Mouse (Mus musculus) heart, embryonic 10.5 days (tissue): Measurements from ENCODE around the gene Catsperg1. TPM values are rescaled to one million over a fixed set of nuclear protein-coding genes. Genes with fewer than 3 reads are reported as not detected.
"Not testable (repeated sequence)": the region's sequence is repeated elsewhere in the genome, so short reads cannot be mapped to it uniquely, and the experiment has no call there.

Source experiments
- DNase-seq: peaks from one replicate; pipeline ENCODE4 v3.0.0-alpha.2; 2017; ENCODE audit warnings: low spot score
- H3K27ac ChIP-seq: fragments of 300-500 bp; sonication (generic); 2 replicates; pipeline ENCODE4 v1.5.1; 2016; ENCODE audit warnings: mild to moderate bottlenecking
- H3K27me3 ChIP-seq: fragments of 300-500 bp; sonication (generic); 2 replicates; pipeline ENCODE4 v1.6.1; 2016; ENCODE audit warnings: mild to moderate bottlenecking; ENCODE audit not compliant: poor library complexity, insufficient read depth, severe bottlenecking
- H3K36me3 ChIP-seq: fragments of 300-500 bp; sonication (generic); 2 replicates; pipeline ENCODE4 v1.6.1; 2016; ENCODE audit warnings: mild to moderate bottlenecking, moderate library complexity
- H3K4me1 ChIP-seq: fragments of 300-500 bp; sonication (generic); 2 replicates; pipeline ENCODE4 v1.6.1; 2016; ENCODE audit warnings: mild to moderate bottlenecking
- H3K4me3 ChIP-seq: fragments of 300-500 bp; sonication (generic); 2 replicates; pipeline ENCODE4 v1.5.1; 2016; ENCODE audit warnings: mild to moderate bottlenecking, moderate library complexity
- H3K9me3 ChIP-seq: fragments of 300-500 bp; sonication (generic); 2 replicates; pipeline ENCODE4 v1.6.1; 2016; ENCODE audit warnings: mild to moderate bottlenecking, moderate library complexity
- WGBS: fragments of 180-500 bp; shearing (Covaris S2); methylation state at CpG from one replicate; pipeline ENCODE4 v1.1.7; 2016; 5-methylcytosine and 5-hydroxymethylcytosine counted together
- polyA plus RNA-seq: library from polyadenylated mRNA; unstranded; fragments of >200 nt; fragmentation: Nextera tagmentation; extraction: Ambion mirVana; gene quantifications from 2 replicates; pipeline ENCODE4 v1.2.1, GENCODE M21; 2016

Catsperg1 gene
- polyA plus RNA-seq, 1 experiment from 2014 or later = 0.59 TPM

DNA sequence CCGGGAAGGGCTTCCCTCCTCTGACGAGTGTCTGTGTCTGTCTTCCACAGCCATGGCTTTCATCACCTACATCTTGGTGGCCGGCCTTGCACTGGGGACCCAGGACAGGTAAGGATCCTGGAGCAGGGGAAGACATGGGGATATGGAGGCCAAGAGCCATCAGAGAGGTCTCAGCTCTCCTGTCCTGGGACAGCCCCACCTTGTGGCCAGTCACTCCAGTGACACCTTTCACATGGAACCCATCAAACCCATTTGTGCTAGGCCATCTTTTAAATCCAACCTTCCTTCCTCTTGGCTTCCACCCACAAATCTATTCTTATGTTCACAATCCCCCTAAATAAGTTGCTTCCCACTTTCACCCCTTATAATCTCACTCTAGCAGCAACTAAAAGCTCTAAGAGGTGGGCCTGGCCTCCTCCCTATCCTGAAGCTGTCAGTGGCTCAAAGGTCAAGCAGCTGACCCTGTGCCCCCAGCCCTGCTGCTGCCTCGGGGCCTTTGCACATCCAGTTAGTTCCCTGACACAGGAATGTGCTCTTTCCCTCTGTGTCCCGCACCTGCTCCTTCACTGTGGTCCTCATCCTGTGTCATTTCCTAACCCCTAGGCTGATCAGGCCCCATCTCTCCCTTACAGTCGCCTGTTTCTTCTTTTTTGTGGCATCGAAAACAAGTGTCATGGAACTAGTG is 31.0 kb upstream of the Catsperg1 start:
- Histone ChIP-seq H3K27me3 (no peaks in the 10 kb centered on the region), H3K4me3 (no peak overlapping the region), H3K9me3 (no peaks in the 10 kb centered on the region), H3K27ac (no peak overlapping the region), H3K36me3 (peaks cover 40% of the 10 kb centered on the region), H3K4me1 (peaks cover 22% of the 10 kb centered on the region)
- 82% methylated on average over 7 of the region's 7 CpGs for WGBS
- no peak for DNase-seq

- DNase-seq = peak; percentile 100
- peaks cover 7% of the 10 kb centered on the region; the same call in 1 of the 2 replicates for H3K27me3 ChIP-seq
- H3K27ac ChIP-seq = peak within 1 kb of the TSS; percentile 86
- H3K9me3 ChIP-seq = no peaks in the 10 kb centered on the region
- H3K36me3 ChIP-seq = peaks cover 5% of the 10 kb centered on the region; the same call in 1 of the 2 replicates
- H3K4me3 ChIP-seq = peak within 1 kb of the TSS; percentile 65
- peaks cover 11% of the 10 kb centered on the region; the same call in 1 of the 2 replicates for H3K4me1 ChIP-seq
- under 1% methylated on average over 60 of the region's 60 CpGs for WGBS
Measured at GRCm38 (mm10) chr7:29238019-29238967, 24.5 kb upstream of the Catsperg1 start, which contains the start of gene Yif1b. TSS of gene Yif1b (plus strand) at chr7:29238329.

- H3K27ac ChIP-seq = peak overlapping the region; percentile 86
- WGBS = 30% methylated on average over 6 of the region's 6 CpGs
- not testable (repeated sequence) for DNase-seq, H3K36me3 ChIP-seq, H3K9me3 ChIP-seq
- H3K4me1 ChIP-seq = peaks cover 11% of the 10 kb centered on the region; the same call in 1 of the 2 replicates
- peak overlapping the region; percentile 65 for H3K4me3 ChIP-seq
- H3K27me3 ChIP-seq = peaks cover 14% of the 10 kb centered on the region
Measured at GRCm38 (mm10) chr7:29237596-29237995, 23.8 kb upstream of the Catsperg1 start.

DNA sequence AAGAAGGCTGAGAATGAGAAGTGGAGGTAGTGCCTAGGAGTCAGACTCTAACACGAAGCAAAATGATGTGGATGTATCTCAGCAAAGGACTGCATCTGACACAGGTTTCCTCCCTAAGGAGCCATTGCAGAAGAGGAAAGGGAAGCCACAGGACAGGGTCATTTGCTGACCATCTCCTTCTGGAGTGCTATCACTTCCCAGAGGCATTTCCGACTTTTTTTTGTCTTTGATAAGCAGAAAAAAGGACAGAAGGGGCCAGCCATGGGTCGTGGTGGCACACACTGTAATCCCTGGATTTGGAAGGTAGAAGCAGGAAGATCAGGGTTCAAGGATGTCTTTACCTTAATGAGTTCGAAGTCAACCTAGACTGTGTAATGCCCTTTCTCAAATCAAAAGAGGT is 22.8 kb upstream of the Catsperg1 start:
- DNase-seq = no peak
- Histone ChIP-seq H3K4me3 (no peak overlapping the region), H3K4me1 (peaks cover 20% of the 10 kb centered on the region), H3K9me3 (no peaks in the 10 kb centered on the region), H3K27ac (no peak overlapping the region), H3K27me3 (peaks cover 24% of the 10 kb centered on the region), H3K36me3 (peaks cover 5% of the 10 kb centered on the region; the same call in 1 of the 2 replicates)
- WGBS = 67% methylated on average over 4 of the region's 4 CpGs

GRCm38 (mm10) chr7:29234661-29235060 is 20.8 kb upstream of the Catsperg1 start:
- H3K27ac ChIP-seq = 0 out of 2 replicates have a peak overlapping the region, but pooled peaks have one; percentile 33
- WGBS = 74% methylated on average over 5 of the region's 5 CpGs
- H3K9me3 ChIP-seq = no peaks in the 10 kb centered on the region
- peaks cover 19% of the 10 kb centered on the region for H3K4me1 ChIP-seq
- peaks cover 38% of the 10 kb centered on the region for H3K27me3 ChIP-seq
- no peak overlapping the region for H3K4me3 ChIP-seq
- H3K36me3 ChIP-seq = no peaks in the 10 kb centered on the region
- no peak for DNase-seq

- peaks cover 45% of the 10 kb centered on the region for H3K27me3 ChIP-seq
- no peaks in the 10 kb centered on the region for H3K36me3 ChIP-seq
- no peak overlapping the region for H3K27ac ChIP-seq
- no peaks in the 10 kb centered on the region for H3K9me3 ChIP-seq
- no peak for DNase-seq
- 60% methylated on average over 6 of the region's 6 CpGs for WGBS
- peaks cover 16% of the 10 kb centered on the region for H3K4me1 ChIP-seq
- H3K4me3 ChIP-seq = no peak overlapping the region
Measured at GRCm38 (mm10) chr7:29233745-29234144, 19.9 kb upstream of the Catsperg1 start.

- DNase-seq = no peak
- peak within 1 kb of the TSS; percentile 89 for H3K27ac ChIP-seq
Measured at GRCm38 (mm10) chr7:29232247-29233013, 18.6 kb upstream of the Catsperg1 start, which contains the start of gene Kcnk6. TSS of gene Kcnk6 (minus strand) at chr7:29232515.

DNA sequence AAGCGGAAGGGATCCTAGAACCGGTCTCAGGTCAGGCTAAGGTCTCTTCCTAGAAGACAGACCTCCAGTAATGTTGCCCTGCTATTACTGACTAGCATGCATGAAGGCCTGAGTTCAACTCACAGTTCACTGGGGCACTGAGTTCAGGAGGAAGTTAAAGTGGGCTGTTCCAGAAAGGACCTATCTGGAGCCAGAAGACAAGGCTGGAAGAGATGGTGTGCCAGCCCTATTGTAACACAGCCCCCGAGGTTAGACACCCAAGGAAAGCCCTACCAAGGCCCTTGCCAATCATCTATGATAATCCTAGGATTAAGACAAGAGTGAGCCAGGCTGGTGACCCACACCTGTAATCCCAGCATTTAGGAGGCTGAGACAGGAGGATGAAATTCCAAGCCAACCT is 17.7 kb upstream of the Catsperg1 start:
- Histone ChIP-seq H3K9me3 (no peaks in the 10 kb centered on the region), H3K27me3 (peaks cover 45% of the 10 kb centered on the region), H3K36me3 (no peaks in the 10 kb centered on the region), H3K4me1 (peaks cover 15% of the 10 kb centered on the region), H3K27ac (0 out of 2 replicates have a peak overlapping the region, but pooled peaks have one; percentile 89), H3K4me3 (peak overlapping the region; percentile 69)
- DNase-seq = no peak
- 33% methylated on average over 3 of the region's 3 CpGs for WGBS

More at GRCm38 (mm10) chr7:29232247-29233013, 18.6 kb upstream of the Catsperg1 start, which contains the start of gene Kcnk6:
- 2% methylated on average over 61 of the region's 62 CpGs for WGBS
- no peaks in the 10 kb centered on the region for H3K36me3 ChIP-seq
- H3K27me3 ChIP-seq = peaks cover 45% of the 10 kb centered on the region
- peaks cover 15% of the 10 kb centered on the region for H3K4me1 ChIP-seq
- peak within 1 kb of the TSS; percentile 69 for H3K4me3 ChIP-seq
- no peaks in the 10 kb centered on the region for H3K9me3 ChIP-seq

- Histone ChIP-seq H3K27me3 (peaks cover 45% of the 10 kb centered on the region), H3K4me3 (no peak overlapping the region), H3K36me3 (no peaks in the 10 kb centered on the region), H3K9me3 (no peaks in the 10 kb centered on the region), H3K4me1 (peaks cover 17% of the 10 kb centered on the region), H3K27ac (no peak overlapping the region)
- DNase-seq = no peak
- 31% methylated on average over 3 of the region's 3 CpGs for WGBS
Measured at GRCm38 (mm10) chr7:29230560-29230959, 16.7 kb upstream of the Catsperg1 start.

- H3K27ac ChIP-seq = no peak overlapping the region
- WGBS = 73% methylated on average over 4 of the region's 4 CpGs
- no peak overlapping the region for H3K4me3 ChIP-seq
- H3K27me3 ChIP-seq = peaks cover 41% of the 10 kb centered on the region
- DNase-seq = no peak
- H3K4me1 ChIP-seq = peaks cover 26% of the 10 kb centered on the region
- no peaks in the 10 kb centered on the region for H3K9me3 ChIP-seq
- no peaks in the 10 kb centered on the region; the same call in 1 of the 2 replicates for H3K36me3 ChIP-seq
Measured at GRCm38 (mm10) chr7:29228202-29228601, 14.4 kb upstream of the Catsperg1 start.

- peak overlapping the region; percentile 27; the same call in 1 of the 2 replicates for H3K4me3 ChIP-seq
- peaks cover 14% of the 10 kb centered on the region for H3K27me3 ChIP-seq
- DNase-seq = no peak
- peaks cover 17% of the 10 kb centered on the region for H3K4me1 ChIP-seq
- H3K27ac ChIP-seq = peak overlapping the region; percentile 30; the same call in 1 of the 2 replicates
- WGBS = 65% methylated on average over 13 of the region's 13 CpGs
- H3K36me3 ChIP-seq = peaks cover 3% of the 10 kb centered on the region; the same call in 1 of the 2 replicates
- H3K9me3 ChIP-seq = no peaks in the 10 kb centered on the region
Measured at GRCm38 (mm10) chr7:29225520-29225919, 11.7 kb upstream of the Catsperg1 start.
